Mouse (Mus musculus): ENCODE measurements at regions not wholly inside any gene's neighbourhood (a gene's known extent, or its start where the extent isn't known, plus 50 kb on each side); places are given as distances from the start of the nearest gene placed in this dataset.

GRCm38 (mm10) chr12:12753849-12754248 is 187.9 kb downstream of the Mycn start:
- no peak overlapping the region for H3K27ac ChIP-seq
- H3K4me2 ChIP-seq (replicated peaks) = no peak overlapping the region
- H3K4me3 ChIP-seq = no peak overlapping the region
- H3K9me3 ChIP-seq = no peaks in the 10 kb centered on the region
- no peak overlapping the region for H3K9ac ChIP-seq
- H3K27me3 ChIP-seq = no peaks in the 10 kb centered on the region
- H3K4me1 ChIP-seq = peaks cover 5% of the 10 kb centered on the region; the same call in 1 of the 2 replicates
- no peak for ATAC-seq (ENCODE audit: low FRiP score, low read depth)
- WGBS = 19% methylated on average over 9 of the region's 9 CpGs
- no peaks in the 10 kb centered on the region for H3K36me3 ChIP-seq

GRCm38 (mm10) chr12:12751670-12752426 is 189.9 kb downstream of the Mycn start:
- 86% methylated on average over 10 of the region's 10 CpGs for WGBS
- Histone ChIP-seq H3K36me3 (no peaks in the 10 kb centered on the region), H3K27me3 (no peaks in the 10 kb centered on the region), H3K4me2 (replicated peaks) (no peak overlapping the region), H3K9ac (no peak overlapping the region), H3K9me3 (no peaks in the 10 kb centered on the region), H3K4me1 (peaks cover 5% of the 10 kb centered on the region; the same call in 1 of the 2 replicates), H3K27ac (no peak overlapping the region), H3K4me3 (no peak overlapping the region)
- ATAC-seq (ENCODE audit: low FRiP score, low read depth) = no peak

GRCm38 (mm10) chr12:12749690-12750089 is 192.0 kb downstream of the Mycn start:
- WGBS = 79% methylated on average over 3 of the region's 3 CpGs

GRCm38 (mm10) chr12:12746852-12747454 is 194.8 kb downstream of the Mycn start:
- no peaks in the 10 kb centered on the region for H3K4me1 ChIP-seq
- H3K4me3 ChIP-seq = no peak overlapping the region
- no peak overlapping the region for H3K9ac ChIP-seq
- H3K27me3 ChIP-seq = no peaks in the 10 kb centered on the region
- H3K4me2 ChIP-seq (replicated peaks) = no peak overlapping the region
- H3K9me3 ChIP-seq = no peaks in the 10 kb centered on the region
- no peak overlapping the region for H3K27ac ChIP-seq
- H3K36me3 ChIP-seq = no peaks in the 10 kb centered on the region
- ATAC-seq (ENCODE audit: low FRiP score, low read depth) = no peak
- 62% methylated on average over 4 of the region's 4 CpGs for WGBS

More at GRCm38 (mm10) chr12:12749690-12750089, 192.0 kb downstream of the Mycn start:
- Histone ChIP-seq H3K4me2 (replicated peaks) (no peak overlapping the region), H3K4me3 (no peak overlapping the region), H3K36me3 (no peaks in the 10 kb centered on the region), H3K4me1 (peaks cover 5% of the 10 kb centered on the region; the same call in 1 of the 2 replicates), H3K9ac (no peak overlapping the region), H3K27me3 (no peaks in the 10 kb centered on the region), H3K9me3 (no peaks in the 10 kb centered on the region), H3K27ac (no peak overlapping the region)
- ATAC-seq (ENCODE audit: low FRiP score, low read depth) = no peak

- H3K4me2 ChIP-seq (replicated peaks) = no peak overlapping the region
- peaks cover 2% of the 10 kb centered on the region for H3K4me1 ChIP-seq
- H3K27me3 ChIP-seq = no peaks in the 10 kb centered on the region
- no peak overlapping the region for H3K4me3 ChIP-seq
- H3K9me3 ChIP-seq = no peaks in the 10 kb centered on the region
- no peaks in the 10 kb centered on the region for H3K36me3 ChIP-seq
- no peak overlapping the region for H3K9ac ChIP-seq
- 66% methylated on average over 2 of the region's 2 CpGs for WGBS
- no peak overlapping the region for H3K27ac ChIP-seq
- ATAC-seq (ENCODE audit: low FRiP score, low read depth) = no peak
Measured at GRCm38 (mm10) chr12:12744492-12744891, 197.2 kb downstream of the Mycn start.

- H3K9me3 ChIP-seq = no peaks in the 10 kb centered on the region
- no peaks in the 10 kb centered on the region for H3K36me3 ChIP-seq
- no peak overlapping the region for H3K9ac ChIP-seq
- no peak overlapping the region for H3K4me3 ChIP-seq
- peak; percentile 62; the same call in 1 of the 2 replicates for ATAC-seq (ENCODE audit: low FRiP score, low read depth)
- WGBS = 12% methylated on average over 12 of the region's 12 CpGs
- peaks cover 15% of the 10 kb centered on the region for H3K4me1 ChIP-seq
- H3K4me2 ChIP-seq (replicated peaks) = peak overlapping the region; percentile 5; the same call in 1 of the 2 replicates
- no peaks in the 10 kb centered on the region for H3K27me3 ChIP-seq
- peak overlapping the region; percentile 17; the same call in 1 of the 2 replicates for H3K27ac ChIP-seq
Measured at GRCm38 (mm10) chr12:12738631-12739331, 202.9 kb downstream of the Mycn start.

- WGBS = 12% methylated on average over 9 of the region's 9 CpGs
- Histone ChIP-seq H3K4me2 (replicated peaks) (peak overlapping the region; percentile 22; the same call in 1 of the 2 replicates), H3K9me3 (no peaks in the 10 kb centered on the region), H3K36me3 (no peaks in the 10 kb centered on the region), H3K9ac (no peak overlapping the region), H3K4me3 (no peak overlapping the region), H3K27ac (no peak overlapping the region), H3K27me3 (peaks cover 5% of the 10 kb centered on the region; the same call in 1 of the 2 replicates), H3K4me1 (peaks cover 11% of the 10 kb centered on the region)
- ATAC-seq (ENCODE audit: low FRiP score, low read depth) = no peak
Measured at GRCm38 (mm10) chr12:12725797-12726196, 215.9 kb downstream of the Mycn start.

- Histone ChIP-seq H3K4me2 (replicated peaks) (peak overlapping the region; percentile 22; the same call in 1 of the 2 replicates), H3K4me3 (no peak overlapping the region), H3K9me3 (no peaks in the 10 kb centered on the region), H3K36me3 (no peaks in the 10 kb centered on the region), H3K27ac (no peak overlapping the region), H3K27me3 (peaks cover 5% of the 10 kb centered on the region; the same call in 1 of the 2 replicates), H3K4me1 (peaks cover 11% of the 10 kb centered on the region), H3K9ac (no peak overlapping the region)
- 23% methylated on average over 13 of the region's 13 CpGs for WGBS
- ATAC-seq (ENCODE audit: low FRiP score, low read depth) = no peak
Measured at GRCm38 (mm10) chr12:12725075-12725474, 216.6 kb downstream of the Mycn start.

- no peak for ATAC-seq (ENCODE audit: low FRiP score, low read depth)
- Histone ChIP-seq H3K9ac (no peak overlapping the region), H3K27ac (no peak overlapping the region), H3K4me3 (no peak overlapping the region), H3K4me2 (replicated peaks) (no peak overlapping the region), H3K27me3 (peaks cover 5% of the 10 kb centered on the region; the same call in 1 of the 2 replicates), H3K9me3 (no peaks in the 10 kb centered on the region), H3K36me3 (no peaks in the 10 kb centered on the region), H3K4me1 (peaks cover 11% of the 10 kb centered on the region)
- 78% methylated on average over 12 of the region's 12 CpGs for WGBS
Measured at GRCm38 (mm10) chr12:12723724-12724487, 217.8 kb downstream of the Mycn start.

- H3K27me3 ChIP-seq = peaks cover 5% of the 10 kb centered on the region; the same call in 1 of the 2 replicates
- H3K4me1 ChIP-seq = peaks cover 11% of the 10 kb centered on the region
- no peaks in the 10 kb centered on the region for H3K36me3 ChIP-seq
- no peak overlapping the region for H3K27ac ChIP-seq
- H3K4me3 ChIP-seq = no peak overlapping the region
- H3K4me2 ChIP-seq (replicated peaks) = no peak overlapping the region
- H3K9ac ChIP-seq = no peak overlapping the region
- no peaks in the 10 kb centered on the region for H3K9me3 ChIP-seq
- ATAC-seq (ENCODE audit: low FRiP score, low read depth) = no peak
- WGBS = 82% methylated on average over 20 of the region's 20 CpGs
Measured at GRCm38 (mm10) chr12:12722982-12723661, 218.6 kb downstream of the Mycn start.

GRCm38 (mm10) chr12:12716691-12717090 is 225.0 kb downstream of the Mycn start:
- WGBS = 85% methylated on average over 9 of the region's 9 CpGs
- Histone ChIP-seq H3K27ac (no peak overlapping the region), H3K4me1 (no peaks in the 10 kb centered on the region)

More at GRCm38 (mm10) chr12:12716691-12717090, 225.0 kb downstream of the Mycn start:
- no peak overlapping the region for H3K4me2 ChIP-seq (replicated peaks)
- H3K9ac ChIP-seq = no peak overlapping the region
- no peaks in the 10 kb centered on the region for H3K27me3 ChIP-seq
- H3K36me3 ChIP-seq = no peaks in the 10 kb centered on the region
- ATAC-seq (ENCODE audit: low FRiP score, low read depth) = no peak
- H3K9me3 ChIP-seq = no peaks in the 10 kb centered on the region
- no peak overlapping the region for H3K4me3 ChIP-seq

All from limb, embryonic 13.5 days (tissue).